In the genomic region with DNA sequence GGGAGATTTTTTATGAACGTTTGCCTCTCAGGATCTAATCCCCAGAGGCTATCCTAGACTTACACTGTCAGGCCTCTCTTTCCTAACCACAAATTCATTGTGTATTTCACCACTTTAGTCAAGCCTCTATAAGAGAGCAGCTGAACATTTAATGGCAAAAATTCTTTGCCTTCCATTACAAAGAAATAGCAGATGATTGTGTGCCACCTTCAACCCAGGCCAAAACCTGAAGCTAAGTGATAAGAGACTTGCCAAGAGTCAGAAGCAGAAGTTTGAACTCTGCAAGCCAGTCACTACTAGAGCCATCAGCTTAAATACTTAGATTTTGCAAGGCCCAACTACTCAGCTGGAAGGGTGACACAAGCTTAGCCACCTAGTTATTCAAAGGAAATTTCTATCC, we compare ENCODE assay signal across 34 mouse cellular contexts.
"Had no signal": no experiment of that assay in that cellular context is flagged by ENCODE, and none has a peak within 500 bp of the region (broad histone marks: within the 10 kb centered on the region; RNA-seq: fewer than 3 reads in every experiment).

No protein-coding gene starts in this region.

- H3K9me3 ChIP-seq: heart, embryonic 10.5 days; heart, embryonic 12.5 days; heart, embryonic 13.5 days; heart, embryonic 15.5 days; hindbrain, embryonic 10.5 days; hindbrain, embryonic 12.5 days; hindbrain, embryonic 13.5 days; hindbrain, embryonic 15.5 days; intestine, embryonic 15.5 days; kidney, embryonic 15.5 days had no signal

- H3K27me3 ChIP-seq: heart, embryonic 12.5 days; heart, embryonic 13.5 days; heart, embryonic 15.5 days; hindbrain, embryonic 12.5 days; hindbrain, embryonic 13.5 days; hindbrain, embryonic 15.5 days; intestine, embryonic 15.5 days; kidney, embryonic 15.5 days had no signal

- H3K36me3 ChIP-seq: heart, embryonic 10.5 days; heart, embryonic 12.5 days; heart, embryonic 13.5 days; heart, embryonic 15.5 days; hindbrain, embryonic 10.5 days; hindbrain, embryonic 12.5 days; hindbrain, embryonic 13.5 days; hindbrain, embryonic 15.5 days; intestine, embryonic 15.5 days; kidney, embryonic 15.5 days had no signal

- DNase-seq: heart, postnatal 10 days; heart, postnatal 14 days; heart, postnatal 4 days; kidney, adult 11 months; kidney, adult 18-20 months; kidney, adult 2 months; kidney, adult 8-10 months; kidney, adult 9 months; kidney, postnatal 10 days; kidney, postnatal 14 days; kidney, postnatal 25 days; kidney, postnatal 36 days; kidney, postnatal 4 days; layer of hippocampus, adult 9-11 months; layer of hippocampus, postnatal 36 days had no signal

- H3K27ac ChIP-seq: heart, embryonic 10.5 days; heart, embryonic 13.5 days; heart, embryonic 15.5 days; hindbrain, embryonic 10.5 days; hindbrain, embryonic 12.5 days; hindbrain, embryonic 13.5 days; hindbrain, embryonic 14.5 days; hindbrain, embryonic 15.5 days; hindbrain, postnatal 0 days; intestine, embryonic 15.5 days; kidney, embryonic 15.5 days; kidney, postnatal 0 days; layer of hippocampus, adult 2 months had no signal

- H3K4me2 ChIP-seq: heart, embryonic 11.5 days; heart, embryonic 12.5 days; heart, embryonic 13.5 days; heart, embryonic 15.5 days; hindbrain, embryonic 12.5 days; hindbrain, embryonic 13.5 days; hindbrain, embryonic 14.5 days; hindbrain, embryonic 15.5 days; intestine, embryonic 15.5 days; kidney, embryonic 15.5 days had no signal

- H3K4me3 ChIP-seq: heart, embryonic 10.5 days; heart, embryonic 12.5 days; heart, embryonic 13.5 days; heart, embryonic 15.5 days; hindbrain, embryonic 10.5 days; hindbrain, embryonic 12.5 days; hindbrain, embryonic 13.5 days; hindbrain, embryonic 15.5 days; intestine, embryonic 15.5 days; kidney, embryonic 15.5 days; layer of hippocampus, adult 2 months had no signal

- H3K4me1 ChIP-seq: heart, embryonic 10.5 days; heart, embryonic 12.5 days; heart, embryonic 13.5 days; heart, embryonic 15.5 days; hindbrain, embryonic 10.5 days; hindbrain, embryonic 12.5 days; hindbrain, embryonic 13.5 days; hindbrain, embryonic 15.5 days; intestine, embryonic 15.5 days; kidney, embryonic 15.5 days had no signal

- ATAC-seq: hindbrain, embryonic 16.5 days; hindbrain, postnatal 0 days; inflammation-experienced regulatory T-cells, adult 6 months; intestine, embryonic 15.5 days; intestine, embryonic 16.5 days; intestine, postnatal 0 days had no signal

- H3K9ac ChIP-seq: heart, embryonic 12.5 days; heart, embryonic 13.5 days; heart, embryonic 15.5 days; hindbrain, embryonic 12.5 days; hindbrain, embryonic 13.5 days; hindbrain, embryonic 14.5 days; hindbrain, embryonic 15.5 days; intestine, embryonic 15.5 days; kidney, embryonic 15.5 days had no signal
